Mouse (Mus musculus) MEL-GATA-1-ER (cell line): ENCODE results near the gene Lmln.
"Not testable (repeated sequence)": the region's sequence is repeated elsewhere in the genome, so short reads cannot be mapped to it uniquely, and the experiment has no call there.

ENCODE experiments used
- DNase-seq: peaks from one replicate; pipeline ENCODE4 v3.0.0-alpha.2; 2012; ENCODE audit warnings: low read depth; ENCODE audit errors: extremely low read depth

Gene Lmln

GRCm38 (mm10) chr16:33130731-33131130 lies 68.4 kb downstream of the Lmln start:
- DNase-seq = peak; percentile 12

GRCm38 (mm10) chr16:33133186-33133585 lies 70.9 kb downstream of the Lmln start:
- DNase-seq = no peak

- DNase-seq = no peak
These were observed 72.8 kb downstream of the Lmln start for GRCm38 (mm10) chr16:33135167-33135566.

GRCm38 (mm10) chr16:33139061-33139460 lies 76.7 kb downstream of the Lmln start:
- not testable (repeated sequence) for DNase-seq

- DNase-seq = no peak
These were observed 79.5 kb downstream of the Lmln start for GRCm38 (mm10) chr16:33141758-33142280.

GRCm38 (mm10) chr16:33143452-33143851 lies 81.1 kb downstream of the Lmln start:
- DNase-seq = no peak

- DNase-seq = no peak
These were observed 83.9 kb downstream of the Lmln start for GRCm38 (mm10) chr16:33146185-33146584.

GRCm38 (mm10) chr16:33148135-33148534 lies 85.8 kb downstream of the Lmln start:
- DNase-seq = no peak

- DNase-seq = not testable (repeated sequence)
These were observed 88.6 kb downstream of the Lmln start for GRCm38 (mm10) chr16:33150875-33151274.

GRCm38 (mm10) chr16:33151558-33151957 lies 89.2 kb downstream of the Lmln start:
- no peak for DNase-seq

GRCm38 (mm10) chr16:33154992-33155391 lies 92.7 kb downstream of the Lmln start:
- DNase-seq = peak; percentile 55

GRCm38 (mm10) chr16:33158006-33158405 lies 95.7 kb downstream of the Lmln start:
- DNase-seq = no peak

- DNase-seq = peak; percentile 74
These were observed 96.3 kb downstream of the Lmln start for GRCm38 (mm10) chr16:33158590-33159071.

GRCm38 (mm10) chr16:33159363-33159762 lies 97.0 kb downstream of the Lmln start:
- no peak for DNase-seq

- no peak for DNase-seq
These were observed 101.2 kb downstream of the Lmln start for GRCm38 (mm10) chr16:33163330-33164090.

GRCm38 (mm10) chr16:33166284-33166683 lies 104.0 kb downstream of the Lmln start:
- peak; percentile 73 for DNase-seq

GRCm38 (mm10) chr16:33167537-33167936 lies 105.2 kb downstream of the Lmln start:
- no peak for DNase-seq

- no peak for DNase-seq
These were observed 107.2 kb downstream of the Lmln start for GRCm38 (mm10) chr16:33169471-33170034.

GRCm38 (mm10) chr16:33170716-33171587 lies 108.6 kb downstream of the Lmln start:
- no peak for DNase-seq

- no peak for DNase-seq
These were observed 109.5 kb downstream of the Lmln start for GRCm38 (mm10) chr16:33171800-33172199.

- DNase-seq = no peak
These were observed 110.8 kb downstream of the Lmln start for GRCm38 (mm10) chr16:33173151-33173550.

GRCm38 (mm10) chr16:33174695-33175094 lies 112.4 kb downstream of the Lmln start:
- DNase-seq = no peak
